Mouse (Mus musculus) liver, postnatal 0 days (tissue): ENCODE measurements around the gene Pspn.

ENCODE experiments used
- CTCF ChIP-seq: sonication (generic); IDR thresholded peaks from 2 replicates; pipeline ENCODE4 v1.5.1; 2016; ENCODE audit warnings: antibody characterized with exemption, low read depth
- EP300 ChIP-seq: IDR thresholded peaks from 2 replicates; pipeline ENCODE4 v1.6.1; 2016; ENCODE audit warnings: antibody characterized with exemption, low read depth, mild to moderate bottlenecking

DNA sequence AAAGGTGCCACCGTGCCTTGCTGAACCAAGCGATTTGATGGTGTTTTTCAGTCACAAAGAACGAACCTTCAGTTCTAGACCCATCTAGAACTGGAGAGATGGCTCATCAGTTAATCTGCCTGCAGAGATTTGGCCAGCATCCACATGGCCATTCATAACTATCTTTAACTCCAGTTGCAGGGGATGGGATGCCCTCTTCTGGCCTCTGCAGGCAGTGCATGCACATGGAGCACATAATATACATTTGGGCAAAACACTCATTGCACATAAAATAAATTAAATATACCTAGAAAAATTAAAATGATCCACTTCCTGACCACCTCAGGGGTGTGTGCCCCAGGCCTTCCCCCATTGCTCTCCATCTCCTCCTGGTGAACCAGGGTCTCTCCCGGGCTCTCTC is 37.9 kb downstream of the Pspn start:
- TF ChIP-seq CTCF (peak; percentile 35), EP300 (no peak)
